ENCODE assay signal across 22 mouse cellular contexts in genomic region chr17:3490216-3490895, GRCm38 (mm10). TPM values are rescaled to one million over a fixed set of nuclear protein-coding genes. Genes with fewer than 3 reads are reported as not detected.
DNase-seq lines count a peak whose midpoint lies in the region; ATAC-seq and TF ChIP-seq lines count a peak whose summit lies in the region.
"Had no signal": no experiment of that assay in that cellular context is flagged by ENCODE, and none has a peak within 500 bp of the region (broad histone marks: within the 10 kb centered on the region; RNA-seq: fewer than 3 reads in every experiment).

No protein-coding gene starts in this region.

- H3K4me2 ChIP-seq in kidney, embryonic 16.5 days (replicated peaks; ENCODE audit: low read depth, low read length): no peak overlapping the region
- H3K4me2 ChIP-seq: embryonic facial prominence, embryonic 12.5 days; heart, embryonic 13.5 days; liver, embryonic 13.5 days; neural tube, embryonic 15.5 days had no signal

- CTCF ChIA-PET in Patski (lab: Charles Lee): interaction anchor here (2.2 kb wide), 1 partner anchor 20 kb away, joined by 11 read pairs; no protein-coding TSS in a partner anchor

- POLR2A ChIA-PET in Patski (lab: Charles Lee): no interaction called here

- DNase-seq in kidney, postnatal 25 days: no peak
- DNase-seq in Patski (ENCODE audit: low read depth, low spot score): no peak
- DNase-seq in adrenal gland, postnatal 36 days: peak; percentile 79
- DNase-seq in urinary bladder, postnatal 36 days (ENCODE audit: low spot score in 2 of 2): no peak
- DNase-seq in cerebellum, adult 9-10 months: no peak
- DNase-seq: cerebellum, adult 11 months; gastrocnemius, postnatal 36 days; left cerebral cortex, postnatal 4 days; liver, embryonic 13.5 days; right cerebral cortex, postnatal 14 days had no signal

- in situ Hi-C loops in Patski (cut with MboI; ENCODE audit: low pct_unique_long_range_greater_than_20kb): no loop called here

- 0 out of 2 replicates have a peak overlapping the region, but pooled peaks have one; percentile 18 for H3K27ac ChIP-seq in kidney, embryonic 16.5 days (ENCODE audit: low read length)
- H3K27ac ChIP-seq in olfactory bulb, adult 2 months (ENCODE audit: insufficient read depth, low read depth, low read length): peak overlapping the region; percentile 6; the same call in 1 of the 2 replicates
- H3K27ac ChIP-seq: embryonic facial prominence, embryonic 12.5 days; forebrain, embryonic 10.5 days; heart, embryonic 13.5 days; liver, embryonic 13.5 days; neural tube, embryonic 15.5 days had no signal

- no peaks in the 10 kb centered on the region for H3K9me3 ChIP-seq in kidney, embryonic 16.5 days (ENCODE audit: low read length)
- H3K9me3 ChIP-seq: embryonic facial prominence, embryonic 12.5 days; forebrain, embryonic 10.5 days; heart, embryonic 13.5 days; liver, embryonic 13.5 days; neural tube, embryonic 15.5 days had no signal

- no peak overlapping the region for H3K4me3 ChIP-seq in kidney, embryonic 16.5 days (ENCODE audit: low read length)
- H3K4me3 ChIP-seq in olfactory bulb, adult 2 months (ENCODE audit: insufficient read depth, low read depth, low read length): peak overlapping the region; percentile 4; the same call in 1 of the 2 replicates
- H3K4me3 ChIP-seq: embryonic facial prominence, embryonic 12.5 days; forebrain, embryonic 10.5 days; heart, embryonic 13.5 days; liver, embryonic 13.5 days; neural tube, embryonic 15.5 days had no signal

- no peaks in the 10 kb centered on the region for H3K4me1 ChIP-seq in kidney, embryonic 16.5 days (ENCODE audit: insufficient read depth, low read length)
- H3K4me1 ChIP-seq in olfactory bulb, adult 2 months (ENCODE audit: control insufficient read depth, insufficient read depth, low read length): peaks cover 16% of the 10 kb centered on the region
- H3K4me1 ChIP-seq: embryonic facial prominence, embryonic 12.5 days; heart, embryonic 13.5 days; neural tube, embryonic 15.5 days had no signal

- H3K27me3 ChIP-seq in kidney, embryonic 16.5 days (ENCODE audit: insufficient read depth, low read length): no peaks in the 10 kb centered on the region
- no peaks in the 10 kb centered on the region for H3K27me3 ChIP-seq in Patski
- H3K27me3 ChIP-seq: CH12.LX; embryonic facial prominence, embryonic 12.5 days; heart, embryonic 13.5 days; liver, embryonic 13.5 days; neural tube, embryonic 15.5 days had no signal

- 77% methylated on average over 11 of the region's 11 CpGs for WGBS in kidney, embryonic 16.5 days
- WGBS in olfactory bulb, adult 2 months: 55% methylated on average over 11 of the region's 11 CpGs

- TF ChIP-seq CTCF in Patski (IDR thresholded peaks at IDR 0.05): no peak
- no peak for TF ChIP-seq CTCF in olfactory bulb, adult 2 months (IDR thresholded peaks at IDR 0.05; ENCODE audit: insufficient read depth, low read depth, low read length)

- TF ChIP-seq POLR2A in olfactory bulb, adult 2 months (IDR thresholded peaks at IDR 0.05; ENCODE audit: insufficient read depth, low read depth, low read length): no peak

- peak; percentile 51; the same call in 1 of the 2 replicates for ATAC-seq in kidney, embryonic 16.5 days (ENCODE audit: low FRiP score, low TSS enrichment)
- ATAC-seq in Patski: peak; percentile 68

- H3K9ac ChIP-seq in kidney, embryonic 16.5 days (replicated peaks; ENCODE audit: low read length): no peak overlapping the region
- H3K9ac ChIP-seq: embryonic facial prominence, embryonic 12.5 days; heart, embryonic 13.5 days; liver, embryonic 13.5 days; neural tube, embryonic 15.5 days had no signal

- no peaks in the 10 kb centered on the region for H3K36me3 ChIP-seq in kidney, embryonic 16.5 days (ENCODE audit: insufficient read depth, low read length)
- H3K36me3 ChIP-seq: forebrain, embryonic 10.5 days; heart, embryonic 13.5 days; liver, embryonic 13.5 days; neural tube, embryonic 15.5 days had no signal

RNA-seq across cellular contexts. Expression of gene Cldn20, which starts 42.0 kb away (rescaled TPM):
- not detected in 2 replicates for polyA plus RNA-seq in kidney, embryonic 16.5 days (2015; fragmentation: Nextera tagmentation; extraction: Ambion mirVana)
- 0.58 TPM for polyA plus RNA-seq in Patski (2021)
- 1 to 10 TPM in 1 of 2 experiments, not detected in 1; 1.4 TPM for total RNA-seq in adrenal gland, postnatal 36 days (2021)
- polyA plus RNA-seq in olfactory bulb, adult 2 months (2012; ENCODE audit: insufficient read depth, insufficient read length, low replicate concordance, missing spikeins): not detected in 2 replicates
- total RNA-seq: adrenal gland, adult 18-20 months; CH12.LX; common myeloid progenitor, adult 5-6 weeks; gastrocnemius, postnatal 36 days; hematopoietic stem cell, adult 5-6 weeks had no signal
- polyA plus RNA-seq: forebrain, embryonic 10.5 days; heart, embryonic 13.5 days; liver, embryonic 13.5 days; lung, embryonic 16.5 days; neural tube, embryonic 15.5 days; testis, adult 2 months had no signal

Comparison
In these comparisons a context has a peak if more than half of its experiments do, and no peak if none do; other contexts are left out.
1. DNase-seq: peak in adrenal gland, postnatal 36 days (2 of 2); none in kidney, postnatal 25 days (0 of 2), Patski (single experiment), urinary bladder, postnatal 36 days (0 of 2) and cerebellum, adult 9-10 months (single experiment).